Mouse (Mus musculus): Measurements from ENCODE around the gene Smg6. TPM values are rescaled to one million over a fixed set of nuclear protein-coding genes. Genes with fewer than 3 reads are reported as not detected.

Gene Smg6
- polyA plus RNA-seq, 1 experiment from 2014 or later, result 10.6 TPM

DNA sequence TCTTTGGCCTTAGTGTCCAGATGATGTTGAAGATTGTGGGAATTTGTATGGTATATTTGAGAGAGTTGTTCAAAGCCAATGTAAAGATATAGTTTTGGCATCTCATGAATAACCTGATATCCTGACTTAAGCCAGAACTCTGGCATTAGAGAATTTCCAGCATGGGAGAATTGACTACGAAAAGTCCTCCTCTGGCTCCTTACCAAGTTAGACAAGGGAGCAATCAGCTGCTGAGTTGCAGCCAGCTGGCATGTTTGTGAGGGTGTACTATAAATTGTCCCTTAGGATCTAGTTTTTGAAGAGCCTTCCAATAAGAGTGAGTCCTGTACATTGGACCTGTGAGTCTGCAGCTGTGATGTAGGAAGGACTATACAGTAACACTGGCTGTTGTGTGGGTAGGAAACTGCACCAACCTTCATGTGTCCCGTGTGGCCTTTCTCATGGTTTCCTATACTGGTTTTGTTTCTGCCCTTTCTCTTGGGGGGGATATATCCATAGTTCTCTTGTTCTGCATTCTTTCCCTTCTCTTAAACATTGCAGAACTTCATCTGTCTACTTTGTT lies 37.3 kb downstream of the Smg6 start:
- H3K4me3 ChIP-seq (ENCODE audit: control insufficient read depth in 1 of 2, insufficient read depth in 1 of 2, low read depth in 1 of 2, low read length in 2 of 2), result no peak overlapping the region
- no peak overlapping the region for H3K4me2 ChIP-seq (ENCODE audit: low read length)
- H3K36me3 ChIP-seq (ENCODE audit: control insufficient read depth, insufficient read depth, low read length), result 0 out of 2 replicates have a peak, but pooled peaks cover 8% of the 10 kb centered on the region
- no peaks in the 10 kb centered on the region for H3K27me3 ChIP-seq (ENCODE audit: control insufficient read depth, insufficient read depth, low read length)
- peaks cover 0 to 11% of the 10 kb centered on the region in 2 experiments; a peak in 2 of 4 replicates for H3K4me1 ChIP-seq (ENCODE audit: control insufficient read depth in 2 of 2, insufficient read depth in 2 of 2, low read length in 2 of 2)
- 58% methylated on average over 2 of the region's 2 CpGs for WGBS
- 0 out of 4 replicates have a peak overlapping the region, but pooled peaks of 1 of the 2 experiments have one; percentile 1 for H3K27ac ChIP-seq (replicated peaks in 1 of 2; ENCODE audit: control insufficient read depth in 1 of 2, insufficient read depth in 1 of 2, low read depth in 2 of 2, low read length in 2 of 2)
- no peaks in the 10 kb centered on the region for H3K9me3 ChIP-seq (ENCODE audit: control insufficient read depth, low read length)
- H3K9ac ChIP-seq (ENCODE audit: low read length), result no peak overlapping the region
- ATAC-seq (ENCODE audit: insufficient number of reproducible peaks, insufficient read depth, low FRiP score, low read depth), result no peak

DNA sequence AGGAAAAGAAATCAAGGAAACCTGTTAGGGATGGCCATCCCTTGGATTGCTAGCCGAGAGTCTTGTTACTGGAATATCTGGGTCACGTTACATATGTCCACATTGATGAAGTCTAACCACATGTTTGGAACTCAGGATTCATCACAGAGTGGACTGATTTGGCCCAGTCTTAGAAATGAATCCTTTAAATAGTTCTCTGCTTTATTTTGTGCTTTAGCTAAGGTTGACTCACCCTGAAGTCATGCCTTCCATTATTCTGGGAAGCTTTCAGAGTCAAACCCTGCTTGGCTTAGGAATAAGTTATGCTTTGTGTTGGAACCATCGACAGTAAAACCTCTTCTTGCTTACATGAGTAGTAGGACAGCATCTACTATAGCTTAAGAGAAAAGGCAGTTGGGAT lies 39.9 kb downstream of the Smg6 start:
- 93% methylated on average over 3 of the region's 3 CpGs for WGBS
- H3K9ac ChIP-seq (ENCODE audit: low read length), result no peak overlapping the region

DNA sequence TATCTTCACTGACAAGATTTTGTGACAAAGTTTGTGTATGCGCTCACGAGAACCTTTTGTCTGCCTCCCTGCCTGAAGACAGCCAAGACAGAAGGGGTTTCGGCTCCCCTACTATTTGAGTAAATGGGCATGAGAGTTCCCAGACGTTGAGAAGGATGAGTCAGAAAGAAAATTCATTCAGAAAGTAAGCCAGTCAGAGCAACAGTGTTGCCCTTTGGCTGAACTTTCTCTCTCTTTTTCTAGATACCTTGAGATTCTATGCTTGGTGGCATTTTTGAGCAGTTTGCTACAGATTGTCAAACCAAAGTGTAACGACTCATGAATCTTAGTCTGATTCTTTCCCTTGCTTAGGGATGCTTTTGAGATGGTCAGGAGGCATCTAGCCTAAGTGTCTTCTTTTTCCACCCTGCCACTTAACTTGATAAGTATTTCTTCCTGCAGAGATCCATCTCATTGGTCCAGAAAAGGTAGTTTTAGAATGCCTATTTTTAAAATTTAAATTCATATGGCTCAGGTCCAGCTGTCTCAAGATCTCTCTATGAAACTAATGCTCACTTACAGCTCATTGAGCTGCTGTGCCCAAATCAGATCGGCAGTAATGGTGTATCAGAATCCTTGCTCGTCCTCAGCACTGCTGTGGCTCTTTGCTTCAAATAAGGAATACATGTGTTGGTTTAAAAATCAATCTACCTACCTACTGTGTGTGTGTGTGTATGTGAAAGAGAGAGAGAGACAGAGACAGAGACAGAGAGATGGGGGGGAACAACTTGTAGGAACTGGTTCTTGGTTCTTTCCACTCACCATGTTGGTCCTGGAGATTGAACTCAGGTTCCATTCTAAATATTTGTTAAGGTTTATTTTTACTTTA lies 47.9 kb downstream of the Smg6 start:
- no peaks in the 10 kb centered on the region for H3K4me1 ChIP-seq (ENCODE audit: control insufficient read depth in 2 of 2, insufficient read depth in 2 of 2, low read length in 2 of 2)
- ATAC-seq (ENCODE audit: insufficient number of reproducible peaks, insufficient read depth, low FRiP score, low read depth), result no peak
- 76% methylated on average over 7 of the region's 7 CpGs for WGBS
- no peak overlapping the region for H3K9ac ChIP-seq (ENCODE audit: low read length)
- no peak overlapping the region for H3K27ac ChIP-seq (replicated peaks in 1 of 2; ENCODE audit: control insufficient read depth in 1 of 2, insufficient read depth in 1 of 2, low read depth in 2 of 2, low read length in 2 of 2)
- H3K9me3 ChIP-seq (ENCODE audit: control insufficient read depth, low read length), result no peaks in the 10 kb centered on the region
- H3K4me2 ChIP-seq (ENCODE audit: low read length), result no peak overlapping the region
- no peak overlapping the region for H3K4me3 ChIP-seq (ENCODE audit: control insufficient read depth in 1 of 2, insufficient read depth in 1 of 2, low read depth in 1 of 2, low read length in 2 of 2)
- H3K27me3 ChIP-seq (ENCODE audit: control insufficient read depth, insufficient read depth, low read length), result no peaks in the 10 kb centered on the region
- 0 out of 2 replicates have a peak, but pooled peaks cover 7% of the 10 kb centered on the region for H3K36me3 ChIP-seq (ENCODE audit: control insufficient read depth, insufficient read depth, low read length)

More for the DNA sequence above, 39.9 kb downstream of the Smg6 start:
- Histone ChIP-seq H3K36me3 (ENCODE audit: control insufficient read depth, insufficient read depth, low read length) (0 out of 2 replicates have a peak, but pooled peaks cover 5% of the 10 kb centered on the region), H3K27ac (replicated peaks in 1 of 2; ENCODE audit: control insufficient read depth in 1 of 2, insufficient read depth in 1 of 2, low read depth in 2 of 2, low read length in 2 of 2) (no peak overlapping the region), H3K4me3 (ENCODE audit: control insufficient read depth in 1 of 2, insufficient read depth in 1 of 2, low read depth in 1 of 2, low read length in 2 of 2) (no peak overlapping the region), H3K27me3 (ENCODE audit: control insufficient read depth, insufficient read depth, low read length) (no peaks in the 10 kb centered on the region), H3K4me2 (ENCODE audit: low read length) (no peak overlapping the region), H3K9me3 (ENCODE audit: control insufficient read depth, low read length) (no peaks in the 10 kb centered on the region), H3K4me1 (ENCODE audit: control insufficient read depth in 2 of 2, insufficient read depth in 2 of 2, low read length in 2 of 2) (peaks cover 0 to 6% of the 10 kb centered on the region in 2 experiments; a peak in 1 of 4 replicates)
- ATAC-seq (ENCODE audit: insufficient number of reproducible peaks, insufficient read depth, low FRiP score, low read depth), result no peak

DNA sequence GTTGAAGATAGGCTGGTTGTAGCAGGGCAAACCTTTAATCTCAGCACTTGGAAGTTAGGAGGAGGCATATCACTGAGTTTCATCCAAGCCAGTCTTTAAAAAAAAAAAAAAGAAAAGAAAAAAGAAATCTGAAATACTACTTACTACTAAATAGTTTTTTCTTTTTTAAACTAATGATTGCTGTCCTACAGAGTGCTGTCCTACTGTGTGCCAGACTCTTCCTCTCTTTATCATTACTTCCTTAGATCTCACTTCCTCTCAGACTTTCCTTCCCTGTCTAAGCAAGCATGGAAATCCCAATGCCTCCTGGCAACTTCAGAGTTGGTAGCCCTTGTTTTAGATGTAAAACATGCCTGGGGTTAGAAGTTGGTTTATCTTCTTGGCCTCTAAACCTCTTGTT lies 49.0 kb downstream of the Smg6 start:
- Histone ChIP-seq H3K36me3 (ENCODE audit: control insufficient read depth, insufficient read depth, low read length) (0 out of 2 replicates have a peak, but pooled peaks cover 7% of the 10 kb centered on the region), H3K4me3 (ENCODE audit: control insufficient read depth in 1 of 2, insufficient read depth in 1 of 2, low read depth in 1 of 2, low read length in 2 of 2) (no peak overlapping the region)
- ATAC-seq (ENCODE audit: insufficient number of reproducible peaks, insufficient read depth, low FRiP score, low read depth), result no peak

DNA sequence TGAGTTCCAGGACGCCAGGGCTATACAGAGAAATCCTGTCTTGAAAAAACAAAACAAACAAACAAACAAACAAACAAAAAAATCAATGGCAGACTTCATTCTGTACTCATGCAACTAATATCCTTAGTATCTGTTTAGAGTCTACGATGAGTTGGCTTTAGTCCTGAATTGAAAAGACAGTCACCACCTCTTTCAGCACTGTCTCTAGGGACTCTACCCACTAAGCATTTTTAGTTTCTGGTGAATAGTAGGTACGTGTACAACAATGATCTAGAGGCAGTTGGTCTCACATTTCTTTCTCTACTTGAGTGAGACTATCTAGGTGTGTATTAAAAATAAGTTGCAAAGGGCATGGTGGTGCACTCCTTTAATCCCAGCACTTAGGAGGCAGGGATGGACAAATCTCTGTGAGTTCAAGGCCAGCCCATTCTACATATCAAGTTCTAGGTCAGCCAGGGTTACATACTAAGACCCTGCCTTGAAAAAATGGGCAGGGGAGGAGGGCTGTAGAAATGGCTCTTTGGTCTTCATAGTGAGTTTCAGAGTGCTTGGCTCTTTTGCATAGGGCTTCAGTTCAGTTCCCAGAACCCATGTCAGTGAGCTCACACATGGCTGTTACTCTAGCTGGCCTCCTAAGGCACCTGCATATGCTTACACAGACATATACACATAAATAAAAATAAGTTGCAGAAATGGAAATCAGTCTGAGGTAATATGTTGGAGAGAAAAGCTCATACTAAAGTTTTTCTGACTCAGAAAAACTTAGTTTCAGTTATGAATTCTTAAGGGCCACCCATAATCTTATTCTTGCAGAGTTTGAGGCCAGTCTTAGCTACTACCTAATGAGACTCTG lies 51.4 kb downstream of the Smg6 start:
- no peak overlapping the region for H3K27ac ChIP-seq (replicated peaks in 1 of 2; ENCODE audit: control insufficient read depth in 1 of 2, insufficient read depth in 1 of 2, low read depth in 2 of 2, low read length in 2 of 2)
- H3K9me3 ChIP-seq (ENCODE audit: control insufficient read depth, low read length), result no peaks in the 10 kb centered on the region
- H3K4me1 ChIP-seq (ENCODE audit: control insufficient read depth in 2 of 2, insufficient read depth in 2 of 2, low read length in 2 of 2), result 0 out of 4 replicates have a peak, but pooled peaks cover 0 to 3% of the 10 kb centered on the region in 2 experiments
- WGBS, result 82% methylated on average over 3 of the region's 3 CpGs
- 0 out of 2 replicates have a peak, but pooled peaks cover 9% of the 10 kb centered on the region for H3K36me3 ChIP-seq (ENCODE audit: control insufficient read depth, insufficient read depth, low read length)
- H3K4me3 ChIP-seq (ENCODE audit: control insufficient read depth in 1 of 2, insufficient read depth in 1 of 2, low read depth in 1 of 2, low read length in 2 of 2), result no peak overlapping the region
- H3K9ac ChIP-seq (ENCODE audit: low read length), result no peak overlapping the region
- H3K4me2 ChIP-seq (ENCODE audit: low read length), result no peak overlapping the region
- no peaks in the 10 kb centered on the region for H3K27me3 ChIP-seq (ENCODE audit: control insufficient read depth, insufficient read depth, low read length)
- no peak for ATAC-seq (ENCODE audit: insufficient number of reproducible peaks, insufficient read depth, low FRiP score, low read depth)

More for the DNA sequence above, 49.0 kb downstream of the Smg6 start:
- H3K9ac ChIP-seq (ENCODE audit: low read length), result no peak overlapping the region
- no peak overlapping the region for H3K27ac ChIP-seq (replicated peaks in 1 of 2; ENCODE audit: control insufficient read depth in 1 of 2, insufficient read depth in 1 of 2, low read depth in 2 of 2, low read length in 2 of 2)
- no peaks in the 10 kb centered on the region for H3K27me3 ChIP-seq (ENCODE audit: control insufficient read depth, insufficient read depth, low read length)
- H3K4me1 ChIP-seq (ENCODE audit: control insufficient read depth in 2 of 2, insufficient read depth in 2 of 2, low read length in 2 of 2), result 0 out of 4 replicates have a peak, but pooled peaks cover 0 to 3% of the 10 kb centered on the region in 2 experiments
- no peaks in the 10 kb centered on the region for H3K9me3 ChIP-seq (ENCODE audit: control insufficient read depth, low read length)
- no peak overlapping the region for H3K4me2 ChIP-seq (ENCODE audit: low read length)

DNA sequence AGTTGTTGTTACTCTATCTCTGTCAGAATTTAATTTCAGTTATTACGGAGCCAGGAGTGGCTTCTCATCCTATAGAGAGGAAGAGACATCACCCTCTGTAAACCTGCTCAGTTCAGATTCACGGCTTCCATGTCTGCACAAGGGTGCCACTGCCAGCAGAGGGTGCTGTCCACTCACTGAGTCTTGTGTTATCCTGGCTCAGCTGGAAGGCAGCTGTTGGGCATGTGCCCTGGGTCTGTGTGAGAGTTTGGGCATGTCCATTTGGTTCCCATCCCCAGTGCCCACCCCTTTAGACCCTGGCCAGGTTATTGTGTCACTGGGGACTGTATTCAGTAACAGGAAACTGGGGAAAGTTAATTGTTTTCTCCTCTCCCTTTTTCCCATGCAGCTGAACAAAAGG lies 55.8 kb downstream of the Smg6 start:
- Histone ChIP-seq H3K4me1 (ENCODE audit: control insufficient read depth in 2 of 2, insufficient read depth in 2 of 2, low read length in 2 of 2) (0 out of 4 replicates have a peak, but pooled peaks cover 0 to 3% of the 10 kb centered on the region in 2 experiments), H3K4me3 (ENCODE audit: control insufficient read depth in 1 of 2, insufficient read depth in 1 of 2, low read depth in 1 of 2, low read length in 2 of 2) (no peak overlapping the region), H3K4me2 (ENCODE audit: low read length) (no peak overlapping the region), H3K36me3 (ENCODE audit: control insufficient read depth, insufficient read depth, low read length) (peaks cover 21% of the 10 kb centered on the region; the same call in 1 of the 2 replicates), H3K27ac (replicated peaks in 1 of 2; ENCODE audit: control insufficient read depth in 1 of 2, insufficient read depth in 1 of 2, low read depth in 2 of 2, low read length in 2 of 2) (no peak overlapping the region; a peak in 1 of 4 replicates), H3K27me3 (ENCODE audit: control insufficient read depth, insufficient read depth, low read length) (no peaks in the 10 kb centered on the region), H3K9ac (ENCODE audit: low read length) (no peak overlapping the region), H3K9me3 (ENCODE audit: control insufficient read depth, low read length) (no peaks in the 10 kb centered on the region)
- ATAC-seq (ENCODE audit: insufficient number of reproducible peaks, insufficient read depth, low FRiP score, low read depth), result no peak
- 33% methylated on average over 2 of the region's 2 CpGs for WGBS

DNA sequence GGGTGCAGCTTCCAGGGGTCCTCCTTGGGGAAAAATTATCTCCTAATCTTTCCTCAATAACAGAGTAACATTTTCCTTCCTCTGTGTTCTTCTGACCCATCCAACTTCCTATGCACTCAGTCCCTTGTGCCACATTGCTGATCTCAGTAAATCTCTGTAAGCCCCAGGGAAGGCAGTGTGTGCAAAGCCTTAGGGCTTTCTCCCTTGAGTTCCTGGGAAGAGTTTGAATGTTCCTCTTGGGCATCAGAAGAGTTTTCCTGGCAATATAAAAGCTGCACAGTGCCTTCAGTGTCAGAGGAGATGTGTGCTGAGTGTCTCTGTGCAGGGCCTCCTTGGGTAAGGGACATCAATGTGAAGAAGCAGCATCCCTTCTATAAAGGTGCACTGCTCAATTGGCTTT lies 56.6 kb downstream of the Smg6 start:
- Histone ChIP-seq H3K27ac (replicated peaks in 1 of 2; ENCODE audit: control insufficient read depth in 1 of 2, insufficient read depth in 1 of 2, low read depth in 2 of 2, low read length in 2 of 2) (no peak overlapping the region), H3K36me3 (ENCODE audit: control insufficient read depth, insufficient read depth, low read length) (peaks cover 25% of the 10 kb centered on the region; the same call in 1 of the 2 replicates), H3K4me3 (ENCODE audit: control insufficient read depth in 1 of 2, insufficient read depth in 1 of 2, low read depth in 1 of 2, low read length in 2 of 2) (no peak overlapping the region)

More for the DNA sequence above, 56.6 kb downstream of the Smg6 start:
- no peaks in the 10 kb centered on the region for H3K9me3 ChIP-seq (ENCODE audit: control insufficient read depth, low read length)
- no peak overlapping the region for H3K9ac ChIP-seq (ENCODE audit: low read length)
- no peak for ATAC-seq (ENCODE audit: insufficient number of reproducible peaks, insufficient read depth, low FRiP score, low read depth)
- 0 out of 4 replicates have a peak, but pooled peaks cover 0 to 3% of the 10 kb centered on the region in 2 experiments for H3K4me1 ChIP-seq (ENCODE audit: control insufficient read depth in 2 of 2, insufficient read depth in 2 of 2, low read length in 2 of 2)
- H3K4me2 ChIP-seq (ENCODE audit: low read length), result no peak overlapping the region
- H3K27me3 ChIP-seq (ENCODE audit: control insufficient read depth, insufficient read depth, low read length), result no peaks in the 10 kb centered on the region

Measured in heart, embryonic 14.5 days (tissue).